Mouse (Mus musculus) thymus, adult 2 months (tissue): ENCODE results near the gene Gm4969. TPM values are rescaled to one million over a fixed set of nuclear protein-coding genes. Genes with fewer than 3 reads are reported as not detected.

Source experiments
- DNase-seq: peaks from one replicate; pipeline ENCODE4 v3.0.0; 2021
- H3K27ac ChIP-seq: fragments of 200-500 bp; 2 replicates; pipeline ENCODE4 v1.5.1; 2012; ENCODE audit warnings: low read length, control low read depth; ENCODE audit not compliant: control insufficient read depth, insufficient read depth
- H3K27me3 ChIP-seq: fragments of 200-500 bp; 2 replicates; pipeline ENCODE4 v1.6.1; 2012; ENCODE audit warnings: mild to moderate bottlenecking, low read length, moderate library complexity, mixed read lengths; ENCODE audit not compliant: control insufficient read depth, insufficient read depth
- H3K36me3 ChIP-seq: fragments of 200-500 bp; 2 replicates; pipeline ENCODE4 v1.6.1; 2012; ENCODE audit warnings: mild to moderate bottlenecking, low read length, moderate library complexity; ENCODE audit not compliant: control insufficient read depth, insufficient read depth
- H3K4me1 ChIP-seq: fragments of 200-500 bp; replicated peaks from 2 replicates; pipeline ENCODE4 v1.6.1; 2012; ENCODE audit warnings: low read length; ENCODE audit not compliant: control insufficient read depth, insufficient read depth
- H3K4me3 ChIP-seq: fragments of 200-500 bp; 2 replicates; pipeline ENCODE4 v1.5.1; 2012; ENCODE audit warnings: mild to moderate bottlenecking, low read length, control low read depth, moderate library complexity; ENCODE audit not compliant: control insufficient read depth, insufficient read depth
- CTCF ChIP-seq: fragments of 200-500 bp; IDR thresholded peaks from 2 replicates; pipeline ENCODE4 v1.5.1; 2012; ENCODE audit warnings: mild to moderate bottlenecking, control low read depth, low read length, moderate library complexity, borderline replicate concordance; ENCODE audit not compliant: control insufficient read depth, poor library complexity, insufficient read depth; ENCODE audit errors: extremely low read depth
- POLR2A ChIP-seq: fragments of 200-500 bp; IDR thresholded peaks from 2 replicates; pipeline ENCODE4 v1.6.1; 2012; ENCODE audit warnings: mild to moderate bottlenecking, low read length, control low read depth, moderate library complexity; ENCODE audit not compliant: control insufficient read depth, poor library complexity, insufficient read depth; ENCODE audit errors: extremely low read depth
- WGBS: fragments of 180-500 bp; shearing (Covaris S2); methylation state at CpG from one replicate; pipeline ENCODE4 v1.1.7; 2018; 5-methylcytosine and 5-hydroxymethylcytosine counted together
- polyA plus RNA-seq: library from polyadenylated mRNA; depleted of rRNA; stranded (reverse); fragments of >200 nt; gene quantifications from 2 replicates; pipeline ENCODE4 v1.2.3, GENCODE M21; 2012

The Gm4969 gene
- polyA plus RNA-seq, 1 experiment, result 0.24 TPM

- WGBS, result 92% methylated on average over 10 of the region's 10 CpGs
- TF ChIP-seq POLR2A (no peak), CTCF (no peak)
Measured at GRCm38 (mm10) chr7:19146793-19147192, 28.6 kb upstream of the Gm4969 start.

GRCm38 (mm10) chr7:19137380-19137779 lies 19.2 kb upstream of the Gm4969 start:
- no peak overlapping the region for H3K4me3 ChIP-seq
- WGBS, result 60% methylated on average over 5 of the region's 5 CpGs
- peaks cover 12% of the 10 kb centered on the region for H3K4me1 ChIP-seq
- H3K27me3 ChIP-seq, result no peaks in the 10 kb centered on the region
- DNase-seq, result peak; percentile 70
- peaks cover 21% of the 10 kb centered on the region; the same call in 1 of the 2 replicates for H3K36me3 ChIP-seq
- TF ChIP-seq POLR2A (no peak), CTCF (0 out of 2 replicates have a peak, but pooled peaks have one; percentile 54)
- no peak overlapping the region for H3K27ac ChIP-seq

More at GRCm38 (mm10) chr7:19146793-19147192, 28.6 kb upstream of the Gm4969 start:
- no peaks in the 10 kb centered on the region for H3K36me3 ChIP-seq
- H3K4me1 ChIP-seq, result peaks cover 8% of the 10 kb centered on the region
- H3K4me3 ChIP-seq, result no peak overlapping the region
- no peak overlapping the region for H3K27ac ChIP-seq
- no peak for DNase-seq
- no peaks in the 10 kb centered on the region for H3K27me3 ChIP-seq

- Histone ChIP-seq H3K27me3 (no peaks in the 10 kb centered on the region), H3K27ac (no peak overlapping the region), H3K4me3 (no peak overlapping the region), H3K36me3 (peaks cover 21% of the 10 kb centered on the region; the same call in 1 of the 2 replicates), H3K4me1 (peaks cover 13% of the 10 kb centered on the region)
- TF ChIP-seq POLR2A, result no peak
- TF ChIP-seq CTCF, result no peak
- 50% methylated on average over 38 of the region's 38 CpGs for WGBS
- DNase-seq, result no peak
Measured at GRCm38 (mm10) chr7:19136673-19137334, 18.6 kb upstream of the Gm4969 start.

- 98% methylated on average over 13 of the region's 13 CpGs for WGBS
- H3K27ac ChIP-seq, result no peak overlapping the region
- H3K4me3 ChIP-seq, result no peak overlapping the region
- H3K4me1 ChIP-seq, result peaks cover 16% of the 10 kb centered on the region
- TF ChIP-seq POLR2A, result no peak
- TF ChIP-seq CTCF, result no peak
- no peaks in the 10 kb centered on the region for H3K27me3 ChIP-seq
- peaks cover 21% of the 10 kb centered on the region; the same call in 1 of the 2 replicates for H3K36me3 ChIP-seq
- no peak for DNase-seq
Measured at GRCm38 (mm10) chr7:19136168-19136567, 18.0 kb upstream of the Gm4969 start.

- Histone ChIP-seq H3K4me1 (peaks cover 10% of the 10 kb centered on the region), H3K27ac (no peak overlapping the region), H3K4me3 (peak overlapping the region; percentile 42), H3K36me3 (peaks cover 10% of the 10 kb centered on the region; the same call in 1 of the 2 replicates), H3K27me3 (no peaks in the 10 kb centered on the region)
- WGBS, result 1% methylated on average over 39 of the region's 39 CpGs
- DNase-seq, result peak; percentile 92
- 0 out of 2 replicates have a peak, but pooled peaks have one; percentile 42 for TF ChIP-seq POLR2A
- peak; percentile 90 for TF ChIP-seq CTCF
Measured at GRCm38 (mm10) chr7:19131324-19131848, 13.2 kb upstream of the Gm4969 start.

- TF ChIP-seq POLR2A, result no peak
- TF ChIP-seq CTCF, result no peak
- Histone ChIP-seq H3K36me3 (peaks cover 3% of the 10 kb centered on the region; the same call in 1 of the 2 replicates), H3K27me3 (no peaks in the 10 kb centered on the region), H3K4me1 (peaks cover 6% of the 10 kb centered on the region), H3K27ac (no peak overlapping the region), H3K4me3 (no peak overlapping the region)
- DNase-seq, result no peak
- 45% methylated on average over 4 of the region's 4 CpGs for WGBS
Measured at GRCm38 (mm10) chr7:19130657-19131056, 12.5 kb upstream of the Gm4969 start.

GRCm38 (mm10) chr7:19129396-19129795 lies 11.2 kb upstream of the Gm4969 start:
- no peak for TF ChIP-seq POLR2A
- peaks cover 6% of the 10 kb centered on the region for H3K4me1 ChIP-seq
- DNase-seq, result no peak
- H3K27ac ChIP-seq, result no peak overlapping the region
- H3K4me3 ChIP-seq, result no peak overlapping the region
- H3K36me3 ChIP-seq, result no peaks in the 10 kb centered on the region
- H3K27me3 ChIP-seq, result no peaks in the 10 kb centered on the region
- 93% methylated on average over 5 of the region's 5 CpGs for WGBS
